Mouse (Mus musculus) urinary bladder, postnatal 0 days (tissue): ENCODE results near the gene Klf13. TPM values are rescaled to one million over a fixed set of nuclear protein-coding genes. Genes with fewer than 3 reads are reported as not detected.

Experiments
- polyA plus RNA-seq: library from polyadenylated mRNA; unstranded; fragments of >200 nt; fragmentation: Nextera tagmentation; extraction: Ambion mirVana; gene quantifications from 2 replicates; pipeline ENCODE4 v1.2.1, GENCODE M21; 2015

Gene Klf13
- 28.1 and 32.0 TPM in 2 replicates for polyA plus RNA-seq

GRCm38 (mm10) chr7:63938914-63939396 is at the start of gene Klf13:
Gene Klf13 (minus strand): TSS chr7:63938915.

DNA sequence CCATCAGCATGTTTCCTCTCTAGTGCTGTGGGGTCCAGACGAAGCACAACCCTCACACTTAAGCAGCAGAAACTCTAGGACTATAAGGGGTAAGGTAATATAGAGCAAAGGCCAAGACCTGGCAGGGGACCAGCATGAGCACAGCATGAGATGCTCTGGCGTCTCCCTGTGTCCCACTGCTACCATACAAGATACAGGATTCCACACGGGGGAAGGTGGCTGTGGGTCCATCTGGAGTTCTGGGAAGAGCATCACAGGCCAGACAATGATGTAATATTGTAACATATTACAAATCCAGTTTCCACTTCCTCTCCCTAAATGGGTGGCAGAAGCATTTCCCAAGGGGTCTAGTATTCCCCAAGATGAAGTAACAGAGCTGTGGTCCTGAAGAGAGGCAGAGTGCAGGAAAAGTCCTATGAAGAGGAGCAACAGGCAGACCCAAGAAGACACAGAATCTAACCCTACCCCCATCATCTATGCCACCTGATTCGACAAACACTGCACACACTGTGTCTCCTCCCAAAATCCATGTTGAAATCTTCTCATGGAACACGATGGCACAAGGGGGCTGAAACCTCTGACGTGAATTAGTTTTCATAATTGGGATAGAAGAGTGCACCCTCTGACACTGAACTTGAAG is 22.3 kb downstream of the Klf13 start, which contains the start of gene E030018B13Rik:
TSS of gene E030018B13Rik (plus strand) at position 590 of the 640 bp plus-strand sequence.

Other genes starting within 250 kb of the Klf13 start
- 0.21 and 0.25 TPM in 2 replicates for gene E030018B13Rik, start 22.1 kb downstream of the Klf13 start, polyA plus RNA-seq
- not detected in 2 replicates for gene Trpm1, start 214.9 kb upstream of the Klf13 start, polyA plus RNA-seq